Mouse (Mus musculus) adipose tissue, adult 10 weeks (tissue): ENCODE results near the gene Mrps18b. TPM values are rescaled to one million over a fixed set of nuclear protein-coding genes. Genes with fewer than 3 reads are reported as not detected.

Source experiments
- polyA plus RNA-seq: library from polyadenylated mRNA; stranded (reverse); fragments of 350-450 nt; fragmentation: Illumina TruSeq; extraction: RNeasy Lipid Tissue Mini Kit (QIAGEN cat#74804); gene quantifications from one replicate; pipeline ENCODE4 v1.2.3, GENCODE M21; 2014; ENCODE audit warnings: low read depth, low replicate concordance

The Mrps18b gene
- polyA plus RNA-seq = 47.0 TPM

GRCm38 (mm10) chr17:35916297-35917142 is at the start of gene Mrps18b, which contains the start of gene Ppp1r10:
TSS of gene Mrps18b (minus strand) at chr17:35916389.
TSS of gene Ppp1r10 (plus strand) at chr17:35916434.

DNA sequence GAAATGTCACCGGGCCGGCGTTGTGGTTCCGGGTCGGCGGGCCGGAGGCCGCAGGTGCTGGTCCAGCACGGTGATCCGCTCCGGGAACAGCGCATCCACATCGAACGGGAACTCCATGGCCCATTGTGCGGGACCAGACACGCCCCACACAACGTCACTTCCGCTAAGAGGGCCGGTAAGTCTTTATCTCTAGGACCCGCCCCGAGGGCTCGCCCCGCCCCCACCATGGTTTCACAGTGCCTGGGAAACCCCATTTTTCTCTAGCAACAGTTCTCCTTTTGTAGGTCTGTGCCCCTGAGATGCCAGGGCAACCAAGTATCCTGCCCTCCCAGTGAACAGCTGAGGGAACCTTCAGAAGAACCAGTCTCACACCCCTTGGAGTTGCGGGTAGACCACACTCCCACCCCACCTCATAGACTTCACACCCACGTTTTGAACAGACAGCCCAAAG is 6.2 kb downstream of the Mrps18b start, which contains the start of gene Atat1:
TSS of gene Atat1 (minus strand) at position 157 of the 451 bp plus-strand sequence.

GRCm38 (mm10) chr17:35896781-35897643 is 19.2 kb downstream of the Mrps18b start, which contains the start of gene 2310061I04Rik:
TSS of gene 2310061I04Rik (minus strand) at chr17:35897431.

GRCm38 (mm10) chr17:35879245-35880057 is 36.7 kb downstream of the Mrps18b start, which contains the start of gene Dhx16:
TSS of gene Dhx16 (plus strand) at chr17:35879819.

GRCm38 (mm10) chr17:35865481-35866280 is 50.5 kb downstream of the Mrps18b start, which contains the start of gene Ppp1r18:
TSS of gene Ppp1r18 (plus strand) at chr17:35865593.

DNA sequence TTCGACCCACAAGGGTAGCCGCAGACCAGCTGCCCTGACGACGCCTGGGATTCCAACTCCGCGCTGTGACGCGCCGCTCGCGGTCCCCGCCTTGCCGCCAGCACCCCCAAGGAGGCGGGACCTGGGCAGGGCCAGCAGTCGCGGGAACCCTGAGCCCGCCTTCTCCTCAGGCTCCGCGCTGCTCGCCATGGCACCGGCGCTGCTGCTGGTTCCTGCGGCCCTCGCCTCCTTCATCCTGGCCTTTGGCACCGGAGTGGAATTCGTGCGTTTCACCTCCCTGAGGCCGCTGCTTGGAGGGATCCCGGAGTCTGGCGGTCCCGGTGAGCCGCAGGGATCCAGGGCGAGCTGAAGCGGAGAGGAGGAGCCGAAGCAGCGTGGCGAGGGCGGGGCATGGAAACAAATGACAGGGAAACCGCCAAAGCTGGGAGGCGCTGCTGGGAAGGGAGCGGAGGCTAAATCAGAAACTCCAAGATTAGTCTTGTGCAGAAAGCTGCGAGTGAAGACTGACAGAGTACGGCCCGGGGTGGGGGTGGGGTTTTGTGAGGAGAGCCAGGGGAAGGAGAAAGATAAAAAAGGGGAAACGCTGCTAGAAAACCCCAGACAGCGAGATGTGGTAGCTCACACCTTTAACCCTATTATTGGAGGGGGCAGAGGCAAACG is 54.9 kb downstream of the Mrps18b start, which contains the start of gene Nrm:
TSS of gene Nrm (plus strand) at position 121 of the 660 bp plus-strand sequence.

Other genes with a start within 250 kb of the Mrps18b start
- 13.1 TPM for gene Vars2, start 248.8 kb downstream of the Mrps18b start, polyA plus RNA-seq
- gene Gtf2h4, start 242.7 kb downstream of the Mrps18b start, polyA plus RNA-seq = 14.5 TPM
- gene Ddr1, start 211.8 kb downstream of the Mrps18b start, polyA plus RNA-seq = 40.9 TPM
- 31.3 TPM for gene Ier3, start 94.7 kb downstream of the Mrps18b start, polyA plus RNA-seq
- 61.9 TPM for gene Flot1, start 93.2 kb downstream of the Mrps18b start, polyA plus RNA-seq
- gene Tubb5, start 78.1 kb downstream of the Mrps18b start, polyA plus RNA-seq = 113 TPM
- 18.2 TPM for gene Mdc1, start 74.9 kb downstream of the Mrps18b start, polyA plus RNA-seq
- 4.6 TPM for gene Nrm, start 55.1 kb downstream of the Mrps18b start, polyA plus RNA-seq
- 31.0 TPM for gene Ppp1r18, start 50.8 kb downstream of the Mrps18b start, polyA plus RNA-seq
- 39.2 TPM for gene Dhx16, start 36.6 kb downstream of the Mrps18b start, polyA plus RNA-seq
- 35.5 TPM for gene 2310061I04Rik, start 19.0 kb downstream of the Mrps18b start, polyA plus RNA-seq
- gene Atat1, start 6.3 kb downstream of the Mrps18b start, polyA plus RNA-seq = 35.7 TPM
- 32.1 TPM for gene Ppp1r10, start within 50 bp of the Mrps18b start, polyA plus RNA-seq
- gene Abcf1, start 53.4 kb upstream of the Mrps18b start, polyA plus RNA-seq = 54.8 TPM
- 40.8 TPM for gene Gnl1, start 63.5 kb upstream of the Mrps18b start, polyA plus RNA-seq
- gene Prr3, start 63.8 kb upstream of the Mrps18b start, polyA plus RNA-seq = 23.2 TPM
- gene H2-T24, start 104.2 kb upstream of the Mrps18b start, polyA plus RNA-seq = 2.4 TPM
- gene H2-T23, start 116.5 kb upstream of the Mrps18b start, polyA plus RNA-seq = 86.6 TPM
- gene H2-T22, start 126.4 kb upstream of the Mrps18b start, polyA plus RNA-seq = 77.1 TPM
- not detected for gene Gm6034, start 126.6 kb upstream of the Mrps18b start, polyA plus RNA-seq
- gene Gm11127, start 142.0 kb upstream of the Mrps18b start, polyA plus RNA-seq = 0.38 TPM
- not detected for gene Gm19684, start 205.3 kb upstream of the Mrps18b start, polyA plus RNA-seq
- gene Gm7030, start 213.0 kb upstream of the Mrps18b start, polyA plus RNA-seq = not detected